Mouse (Mus musculus): ENCODE data around the gene Drd5. TPM values are rescaled to one million over a fixed set of nuclear protein-coding genes. Genes with fewer than 3 reads are reported as not detected.

The Drd5 gene
- polyA plus RNA-seq, 1 experiment from 2014 or later = not detected

DNA sequence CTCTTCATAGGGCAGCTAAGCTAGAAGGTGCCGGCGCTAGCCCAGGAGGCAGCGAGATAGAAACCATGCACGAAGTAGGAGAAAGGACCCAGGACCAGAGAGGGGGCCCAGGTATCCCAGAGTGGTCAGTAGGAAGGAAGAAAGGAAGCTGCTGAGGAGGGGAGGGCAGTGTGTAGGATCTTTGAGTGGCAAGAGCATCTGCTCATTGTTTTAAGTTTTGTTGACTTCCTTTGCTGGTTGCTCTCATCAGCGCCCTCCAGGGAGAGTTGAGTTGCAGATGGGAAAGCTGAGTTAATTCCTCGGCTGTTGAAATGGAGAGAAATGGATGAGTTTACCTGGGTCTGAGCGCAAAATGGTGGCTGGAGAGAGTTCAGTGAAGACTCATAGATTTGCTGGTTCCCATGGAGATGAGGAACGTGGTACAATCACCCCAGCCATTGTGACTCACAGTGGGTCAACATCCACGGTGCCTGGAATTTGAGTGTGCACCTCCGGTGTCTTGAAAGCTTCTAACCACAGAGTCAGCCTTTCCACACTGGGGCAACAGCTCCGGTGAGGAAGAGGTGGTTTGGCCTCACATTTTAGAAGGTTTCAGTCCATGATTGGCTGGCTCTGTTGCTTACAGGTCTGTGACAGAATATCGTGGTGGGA lies 17.3 kb upstream of the Drd5 start:
- H3K36me3 ChIP-seq = no peaks in the 10 kb centered on the region
- H3K9me3 ChIP-seq (replicated peaks) = no peaks in the 10 kb centered on the region
- H3K27me3 ChIP-seq = no peaks in the 10 kb centered on the region
- WGBS = 87% methylated on average over 12 of the region's 12 CpGs
- H3K4me3 ChIP-seq = no peak overlapping the region
- no peak overlapping the region for H3K4me2 ChIP-seq
- no peaks in the 10 kb centered on the region for H3K4me1 ChIP-seq (replicated peaks)
- H3K27ac ChIP-seq = no peak overlapping the region
- ATAC-seq (replicated peaks; ENCODE audit: insufficient number of reproducible peaks, insufficient read depth, low FRiP score, low read depth) = no peak
- no peak overlapping the region for H3K9ac ChIP-seq

GRCm38 (mm10) chr5:38302651-38303050 lies 16.5 kb upstream of the Drd5 start:
- no peaks in the 10 kb centered on the region for H3K9me3 ChIP-seq (replicated peaks)

DNA sequence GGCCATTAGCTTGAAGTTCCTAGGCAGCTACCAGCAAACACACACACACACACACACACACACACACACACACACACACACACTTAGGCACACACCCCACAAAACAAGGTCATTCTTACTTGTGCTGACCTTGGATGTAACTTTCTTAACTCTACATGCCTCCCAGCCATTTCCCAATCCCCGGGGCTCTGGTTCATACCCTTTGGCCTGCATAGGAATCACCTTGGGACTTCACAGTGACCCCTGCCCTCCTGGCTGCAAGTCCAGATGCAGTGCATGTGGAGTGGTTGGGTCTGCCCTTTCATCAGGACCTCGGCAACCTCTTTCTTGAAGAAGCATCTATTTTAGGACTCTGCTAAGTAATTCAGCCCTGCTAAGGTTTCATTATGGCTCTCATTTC lies 13.9 kb upstream of the Drd5 start:
- Histone ChIP-seq H3K4me3 (no peak overlapping the region), H3K4me2 (no peak overlapping the region), H3K9me3 (replicated peaks) (no peaks in the 10 kb centered on the region), H3K9ac (no peak overlapping the region), H3K27me3 (peaks cover 5% of the 10 kb centered on the region; the same call in 1 of the 2 replicates), H3K4me1 (replicated peaks) (no peaks in the 10 kb centered on the region), H3K27ac (no peak overlapping the region), H3K36me3 (no peaks in the 10 kb centered on the region)
- 53% methylated on average over 2 of the region's 2 CpGs for WGBS
- ATAC-seq (replicated peaks; ENCODE audit: insufficient number of reproducible peaks, insufficient read depth, low FRiP score, low read depth) = no peak

More at GRCm38 (mm10) chr5:38302651-38303050, 16.5 kb upstream of the Drd5 start:
- Histone ChIP-seq H3K4me2 (no peak overlapping the region), H3K27ac (no peak overlapping the region), H3K9ac (no peak overlapping the region), H3K27me3 (no peaks in the 10 kb centered on the region), H3K36me3 (no peaks in the 10 kb centered on the region), H3K4me1 (replicated peaks) (no peaks in the 10 kb centered on the region), H3K4me3 (no peak overlapping the region)
- 51% methylated on average over 12 of the region's 12 CpGs for WGBS
- no peak for ATAC-seq (replicated peaks; ENCODE audit: insufficient number of reproducible peaks, insufficient read depth, low FRiP score, low read depth)

GRCm38 (mm10) chr5:38307255-38308101 lies 11.7 kb upstream of the Drd5 start:
- peak; percentile 69 for ATAC-seq (replicated peaks; ENCODE audit: insufficient number of reproducible peaks, insufficient read depth, low FRiP score, low read depth)
- Histone ChIP-seq H3K4me2 (peak overlapping the region; percentile 78), H3K9me3 (replicated peaks) (no peaks in the 10 kb centered on the region), H3K4me3 (peak overlapping the region; percentile 49), H3K27me3 (peaks cover 5% of the 10 kb centered on the region), H3K36me3 (no peaks in the 10 kb centered on the region), H3K9ac (peak overlapping the region; percentile 40; the same call in 1 of the 2 replicates), H3K27ac (no peak overlapping the region), H3K4me1 (replicated peaks) (no peaks in the 10 kb centered on the region)
- 8% methylated on average over 26 of the region's 26 CpGs for WGBS

DNA sequence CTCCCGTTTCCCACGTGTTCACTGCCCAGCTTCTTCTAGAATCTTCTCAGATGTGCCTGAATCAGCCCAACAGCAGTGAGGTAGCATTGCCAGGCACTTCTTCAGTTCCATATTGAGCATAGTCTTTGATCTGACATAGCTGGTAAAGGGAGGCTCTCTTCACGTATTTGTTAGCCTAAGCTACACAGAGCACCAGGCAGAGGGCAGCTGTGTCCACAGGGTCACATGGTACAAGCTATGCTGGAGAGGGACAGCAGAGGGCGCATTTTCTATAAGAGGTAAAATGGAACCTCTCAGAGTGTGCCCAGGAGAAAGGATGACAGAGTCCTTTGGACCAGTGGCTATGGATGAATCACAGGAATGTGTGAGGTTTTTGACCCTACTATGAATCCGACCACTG lies 10.3 kb upstream of the Drd5 start:
- 45% methylated on average over 5 of the region's 5 CpGs for WGBS

GRCm38 (mm10) chr5:38309795-38310194 lies 9.4 kb upstream of the Drd5 start:
- 55% methylated on average over 3 of the region's 3 CpGs for WGBS
- ATAC-seq (replicated peaks; ENCODE audit: insufficient number of reproducible peaks, insufficient read depth, low FRiP score, low read depth) = no peak
- Histone ChIP-seq H3K4me2 (no peak overlapping the region), H3K27ac (no peak overlapping the region), H3K9ac (no peak overlapping the region), H3K4me3 (no peak overlapping the region), H3K4me1 (replicated peaks) (no peaks in the 10 kb centered on the region), H3K36me3 (no peaks in the 10 kb centered on the region), H3K27me3 (peaks cover 5% of the 10 kb centered on the region), H3K9me3 (replicated peaks) (no peaks in the 10 kb centered on the region)

More for the DNA sequence above, 10.3 kb upstream of the Drd5 start:
- no peaks in the 10 kb centered on the region for H3K9me3 ChIP-seq (replicated peaks)
- H3K36me3 ChIP-seq = no peaks in the 10 kb centered on the region
- H3K27me3 ChIP-seq = peaks cover 5% of the 10 kb centered on the region
- no peak for ATAC-seq (replicated peaks; ENCODE audit: insufficient number of reproducible peaks, insufficient read depth, low FRiP score, low read depth)
- no peak overlapping the region for H3K4me3 ChIP-seq
- H3K4me2 ChIP-seq = no peak overlapping the region
- no peaks in the 10 kb centered on the region for H3K4me1 ChIP-seq (replicated peaks)
- H3K27ac ChIP-seq = no peak overlapping the region
- H3K9ac ChIP-seq = no peak overlapping the region

- Histone ChIP-seq H3K9ac (no peak overlapping the region), H3K4me3 (no peak overlapping the region), H3K4me1 (replicated peaks) (no peaks in the 10 kb centered on the region), H3K36me3 (no peaks in the 10 kb centered on the region), H3K27ac (no peak overlapping the region), H3K27me3 (peaks cover 6% of the 10 kb centered on the region; the same call in 1 of the 2 replicates), H3K9me3 (replicated peaks) (no peaks in the 10 kb centered on the region), H3K4me2 (no peak overlapping the region)
- 54% methylated on average over 4 of the region's 4 CpGs for WGBS
- no peak for ATAC-seq (replicated peaks; ENCODE audit: insufficient number of reproducible peaks, insufficient read depth, low FRiP score, low read depth)
Measured at GRCm38 (mm10) chr5:38333381-38333780, 14.2 kb downstream of the Drd5 start.

- H3K36me3 ChIP-seq = no peaks in the 10 kb centered on the region
- H3K4me2 ChIP-seq = no peak overlapping the region
- H3K27ac ChIP-seq = no peak overlapping the region
- no peak overlapping the region for H3K9ac ChIP-seq
- no peak overlapping the region for H3K4me3 ChIP-seq
- no peak for ATAC-seq (replicated peaks; ENCODE audit: insufficient number of reproducible peaks, insufficient read depth, low FRiP score, low read depth)
- 23% methylated on average over 1 of the region's 1 CpGs for WGBS
- H3K27me3 ChIP-seq = peaks cover 6% of the 10 kb centered on the region; the same call in 1 of the 2 replicates
- H3K4me1 ChIP-seq (replicated peaks) = no peaks in the 10 kb centered on the region
- H3K9me3 ChIP-seq (replicated peaks) = no peaks in the 10 kb centered on the region
Measured at GRCm38 (mm10) chr5:38334582-38334981, 15.4 kb downstream of the Drd5 start.

DNA sequence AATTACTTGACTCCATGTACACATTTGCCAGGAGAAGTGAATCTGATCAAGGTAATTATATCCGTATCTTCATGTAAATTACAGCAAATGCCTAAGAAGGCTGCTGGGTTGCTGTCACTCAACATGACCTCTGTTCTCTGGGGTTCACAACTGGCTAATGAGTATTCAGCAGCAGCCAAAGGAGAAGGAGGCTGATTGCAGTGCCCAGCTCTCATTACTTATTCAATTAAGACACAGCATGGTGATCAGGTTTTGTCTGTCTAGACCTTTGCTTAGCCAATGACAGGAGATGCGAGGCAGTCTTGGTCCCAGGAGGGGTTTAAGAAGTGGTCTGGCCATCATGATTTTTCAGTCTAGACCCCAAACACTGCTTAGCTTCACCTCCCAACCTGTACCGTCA lies 23.9 kb downstream of the Drd5 start:
- no peaks in the 10 kb centered on the region for H3K9me3 ChIP-seq (replicated peaks)
- no peak overlapping the region for H3K4me2 ChIP-seq
- no peak overlapping the region for H3K9ac ChIP-seq
- H3K36me3 ChIP-seq = no peaks in the 10 kb centered on the region
- H3K4me3 ChIP-seq = no peak overlapping the region
- 65% methylated on average over 3 of the region's 3 CpGs for WGBS
- H3K27ac ChIP-seq = no peak overlapping the region
- no peaks in the 10 kb centered on the region for H3K27me3 ChIP-seq
- no peaks in the 10 kb centered on the region for H3K4me1 ChIP-seq (replicated peaks)
- ATAC-seq (replicated peaks; ENCODE audit: insufficient number of reproducible peaks, insufficient read depth, low FRiP score, low read depth) = no peak

DNA sequence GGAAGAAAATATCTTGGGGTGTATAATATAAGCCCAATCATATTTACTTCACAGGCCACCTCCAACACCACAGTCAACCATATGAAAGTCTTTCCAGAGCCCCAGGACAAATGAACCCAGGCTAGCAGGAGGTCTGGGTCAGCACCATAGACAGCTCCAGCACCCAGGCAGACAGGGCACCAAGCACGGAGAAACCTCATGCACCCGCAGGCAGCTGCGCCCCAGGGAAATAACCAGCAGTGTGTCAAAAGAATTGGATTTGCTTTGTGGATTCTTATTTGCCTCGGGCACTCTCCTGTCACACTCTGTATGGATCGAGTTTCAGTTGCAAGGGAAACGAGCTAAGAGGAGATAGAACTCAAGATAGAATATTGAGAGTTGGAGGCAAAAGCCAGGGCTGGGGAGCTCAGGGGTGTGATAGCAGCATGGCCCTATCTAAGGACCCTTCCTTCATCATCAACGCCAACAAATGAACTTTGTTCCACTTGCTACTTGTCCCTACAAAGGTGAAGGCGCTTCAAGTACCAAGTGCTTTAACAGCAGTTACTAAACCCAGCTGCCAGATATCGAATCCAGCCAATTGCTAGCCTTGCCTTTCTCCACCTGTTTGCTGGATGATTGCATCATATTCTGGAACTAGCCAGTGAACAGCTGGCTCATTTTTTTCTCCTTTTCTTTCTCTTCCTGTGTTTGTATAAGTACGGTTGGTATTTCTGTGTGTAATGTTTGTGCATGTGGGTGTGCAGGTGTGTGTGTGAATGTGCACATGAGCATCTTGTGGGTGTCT lies 27.7 kb downstream of the Drd5 start:
- Histone ChIP-seq H3K27me3 (0 out of 2 replicates have a peak, but pooled peaks cover 3% of the 10 kb centered on the region), H3K4me2 (no peak overlapping the region), H3K27ac (no peak overlapping the region), H3K4me3 (no peak overlapping the region), H3K9ac (no peak overlapping the region), H3K36me3 (no peaks in the 10 kb centered on the region), H3K4me1 (replicated peaks) (no peaks in the 10 kb centered on the region), H3K9me3 (replicated peaks) (no peaks in the 10 kb centered on the region)
- no peak for ATAC-seq (replicated peaks; ENCODE audit: insufficient number of reproducible peaks, insufficient read depth, low FRiP score, low read depth)
- 30% methylated on average over 10 of the region's 10 CpGs for WGBS

DNA sequence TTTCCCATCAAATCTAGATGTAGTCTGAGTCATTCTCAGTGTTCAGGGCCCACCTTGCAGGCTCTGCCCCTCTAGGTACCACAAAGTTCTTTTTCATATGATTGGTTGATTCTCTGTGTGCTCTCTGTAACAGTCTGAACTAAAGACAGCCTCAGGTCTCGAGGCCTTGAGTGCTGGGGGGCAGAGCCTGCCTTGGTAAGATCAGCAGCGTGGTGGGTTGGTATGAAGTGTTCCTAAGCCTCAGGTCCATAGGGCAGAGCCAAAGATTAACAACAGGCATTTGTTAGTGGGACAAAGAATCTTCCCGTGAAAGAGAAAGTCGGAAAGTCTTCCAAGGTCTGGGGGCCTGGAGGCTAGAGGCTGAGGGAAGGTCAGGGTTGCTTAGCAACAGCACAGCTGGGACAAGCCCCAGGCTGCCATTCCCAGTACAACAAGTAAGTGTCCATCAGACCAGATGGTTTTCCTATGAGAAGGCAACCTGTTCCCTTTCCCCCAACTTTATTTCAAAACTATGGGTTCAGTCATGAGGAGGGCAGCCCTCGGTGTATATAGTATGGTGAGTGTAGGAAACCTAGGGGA lies 31.3 kb downstream of the Drd5 start:
- no peaks in the 10 kb centered on the region for H3K4me1 ChIP-seq (replicated peaks)
- H3K36me3 ChIP-seq = no peaks in the 10 kb centered on the region
- no peak overlapping the region for H3K27ac ChIP-seq
- H3K9me3 ChIP-seq (replicated peaks) = no peaks in the 10 kb centered on the region
- 0 out of 2 replicates have a peak, but pooled peaks cover 4% of the 10 kb centered on the region for H3K27me3 ChIP-seq
- no peak overlapping the region for H3K4me3 ChIP-seq
- H3K4me2 ChIP-seq = no peak overlapping the region
- WGBS = 56% methylated on average over 5 of the region's 5 CpGs
- no peak for ATAC-seq (replicated peaks; ENCODE audit: insufficient number of reproducible peaks, insufficient read depth, low FRiP score, low read depth)
- H3K9ac ChIP-seq = no peak overlapping the region
